Mouse (Mus musculus) embryonic facial prominence, embryonic 15.5 days (tissue): ENCODE measurements around the gene Foxj2. TPM values are rescaled to one million over a fixed set of nuclear protein-coding genes. Genes with fewer than 3 reads are reported as not detected.

Experiments used
- ATAC-seq: fragments of 200-750 bp; cut with Nextera tagmentation; 2 replicates; pipeline ENCODE4 v1.8.0; 2017; ENCODE audit warnings: low read depth, moderate TSS enrichment; ENCODE audit not compliant: insufficient number of reproducible peaks, low FRiP score, low TSS enrichment
- H3K27ac ChIP-seq: fragments of 300-500 bp; sonication (generic); replicated peaks from 2 replicates; pipeline ENCODE4 v1.5.1; 2015; ENCODE audit warnings: mild to moderate bottlenecking, inconsistent platforms
- H3K27me3 ChIP-seq: fragments of 300-500 bp; sonication (generic); 2 replicates; pipeline ENCODE4 v1.6.1; 2015; ENCODE audit warnings: inconsistent platforms
- H3K36me3 ChIP-seq: fragments of 300-500 bp; sonication (generic); 2 replicates; pipeline ENCODE4 v1.6.1; 2015; ENCODE audit warnings: mild to moderate bottlenecking, inconsistent platforms
- H3K4me1 ChIP-seq: fragments of 300-500 bp; sonication (generic); 2 replicates; pipeline ENCODE4 v1.6.1; 2015; ENCODE audit warnings: inconsistent platforms
- H3K4me2 ChIP-seq: fragments of 300-500 bp; sonication (generic); replicated peaks from 2 replicates; pipeline ENCODE4 v1.6.1; 2015; ENCODE audit warnings: mild to moderate bottlenecking, inconsistent platforms
- H3K4me3 ChIP-seq: fragments of 300-500 bp; sonication (generic); replicated peaks from 2 replicates; pipeline ENCODE4 v1.5.1; 2015; ENCODE audit warnings: mild to moderate bottlenecking, inconsistent platforms
- H3K9ac ChIP-seq: fragments of 300-500 bp; sonication (generic); 2 replicates; pipeline ENCODE4 v1.6.1; 2015; ENCODE audit warnings: inconsistent platforms
- H3K9me3 ChIP-seq: fragments of 300-500 bp; sonication (generic); replicated peaks from 2 replicates; pipeline ENCODE4 v1.6.1; 2016; ENCODE audit warnings: inconsistent platforms
- WGBS: fragments of 180-500 bp; shearing (Covaris S2); methylation state at CpG from one replicate; pipeline ENCODE4 v1.1.7; 2015; 5-methylcytosine and 5-hydroxymethylcytosine counted together
- polyA plus RNA-seq: library from polyadenylated mRNA; unstranded; fragments of >200 nt; fragmentation: Nextera tagmentation; extraction: Ambion mirVana; gene quantifications from 2 replicates; pipeline ENCODE4 v1.2.1, GENCODE M21; 2015

Gene Foxj2
- 7.4 and 8.3 TPM in 2 replicates for polyA plus RNA-seq

DNA sequence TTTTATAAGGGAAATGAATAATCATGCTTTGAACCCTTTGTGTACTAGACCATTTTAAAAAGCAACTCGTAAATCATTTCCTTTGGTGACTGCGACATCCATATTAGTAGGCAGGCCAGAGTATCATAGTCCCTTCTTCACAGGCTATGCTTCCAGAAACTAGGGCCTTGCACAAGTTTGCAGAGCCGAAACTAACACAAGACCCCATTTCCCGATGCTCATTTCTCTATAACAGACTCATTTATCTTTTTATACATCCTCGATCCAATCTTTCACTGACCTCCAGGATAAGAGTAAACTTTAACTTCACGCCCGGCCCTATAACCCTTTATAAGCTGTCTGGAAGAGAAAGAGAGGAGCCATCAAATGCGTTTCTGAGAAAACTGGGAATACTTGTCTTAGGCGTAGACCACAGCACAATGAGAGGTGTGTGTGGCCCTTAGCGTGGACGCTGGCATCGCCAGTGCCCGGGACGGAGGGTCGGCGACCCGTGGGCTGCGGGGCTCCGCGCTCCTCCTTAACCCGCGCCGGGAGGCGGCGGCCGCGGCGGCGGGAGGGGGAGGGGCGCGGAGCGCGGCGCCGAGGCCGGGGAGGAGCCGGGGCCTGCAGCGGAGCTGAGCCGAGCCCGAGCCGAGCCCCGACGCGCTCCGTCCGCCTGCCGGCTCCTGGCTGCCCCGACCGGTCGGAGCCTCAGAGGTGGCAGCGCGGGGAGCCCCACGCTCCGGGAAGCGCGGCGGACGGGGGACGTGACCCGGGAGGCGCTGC, at the start of gene Foxj2:
Foxj2 (plus strand) TSS at position 609 of the 765 bp plus-strand sequence.
- peak; percentile 90 for ATAC-seq
- WGBS = 1% methylated on average over 60 of the region's 61 CpGs
- Histone ChIP-seq H3K27ac (peak within 1 kb of the TSS; percentile 82), H3K4me2 (peak within 1 kb of the TSS; percentile 73), H3K9ac (peak within 1 kb of the TSS; percentile 94), H3K4me3 (peak within 1 kb of the TSS; percentile 89), H3K36me3 (no peaks in the 10 kb centered on the region), H3K9me3 (no peaks in the 10 kb centered on the region), H3K27me3 (no peaks in the 10 kb centered on the region), H3K4me1 (peaks cover 32% of the 10 kb centered on the region)

DNA sequence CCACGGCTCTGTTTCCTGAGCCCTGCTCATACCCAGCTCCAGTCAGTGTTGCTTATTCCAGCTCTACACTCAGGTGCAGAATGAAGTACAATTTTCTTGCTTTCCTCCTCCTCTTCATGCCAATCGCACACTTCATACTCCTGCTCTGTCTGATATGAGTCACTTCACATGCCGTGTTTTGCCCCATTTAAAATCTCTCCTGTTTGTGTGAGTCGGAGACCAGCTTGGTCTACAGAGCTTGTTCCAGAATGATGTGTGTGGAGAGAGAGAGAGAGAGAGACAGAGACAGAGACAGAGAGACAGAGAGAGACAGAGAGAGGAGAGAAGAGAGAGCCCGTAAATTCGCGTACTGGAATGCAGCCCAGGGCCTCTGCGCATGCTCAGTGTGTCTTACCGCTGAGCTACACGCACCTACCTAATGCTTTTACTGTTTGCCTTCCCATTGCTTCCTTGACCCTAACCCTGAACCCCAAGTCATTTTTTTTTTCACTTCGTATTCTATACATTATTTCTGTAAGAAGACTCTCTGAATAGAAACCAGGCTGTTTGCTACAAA, 48.9 kb upstream of the Foxj2 start:
- Histone ChIP-seq H3K9me3 (no peaks in the 10 kb centered on the region), H3K27me3 (no peaks in the 10 kb centered on the region), H3K9ac (no peak overlapping the region), H3K36me3 (no peaks in the 10 kb centered on the region), H3K27ac (no peak overlapping the region), H3K4me3 (no peak overlapping the region), H3K4me2 (no peak overlapping the region), H3K4me1 (no peaks in the 10 kb centered on the region)
- ATAC-seq = no peak
- WGBS = 87% methylated on average over 11 of the region's 11 CpGs

DNA sequence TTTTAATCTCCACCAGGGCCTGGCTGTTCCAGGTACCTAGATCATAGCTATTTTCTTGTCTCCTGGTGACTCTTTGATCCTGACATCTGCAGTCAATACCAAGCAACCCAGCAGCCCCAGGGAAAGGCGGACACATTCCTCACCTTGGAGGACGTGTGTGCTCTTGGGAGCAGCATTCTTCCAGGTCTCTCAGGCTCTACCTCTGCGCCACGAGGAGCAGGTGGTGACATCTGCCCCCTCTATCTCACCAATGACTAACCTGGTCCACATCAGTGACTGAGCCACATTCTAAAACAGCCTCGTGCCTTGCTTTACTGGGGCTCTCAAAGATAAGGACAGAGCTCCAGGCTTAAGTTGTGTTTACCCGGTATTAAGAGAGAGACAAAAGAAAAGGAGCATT, 47.0 kb upstream of the Foxj2 start:
- no peak overlapping the region for H3K4me3 ChIP-seq
- ATAC-seq = no peak
- no peaks in the 10 kb centered on the region for H3K36me3 ChIP-seq
- WGBS = 40% methylated on average over 6 of the region's 6 CpGs
- no peaks in the 10 kb centered on the region for H3K9me3 ChIP-seq
- no peak overlapping the region for H3K4me2 ChIP-seq
- no peak overlapping the region for H3K9ac ChIP-seq
- no peaks in the 10 kb centered on the region for H3K4me1 ChIP-seq
- H3K27ac ChIP-seq = no peak overlapping the region
- H3K27me3 ChIP-seq = no peaks in the 10 kb centered on the region

DNA sequence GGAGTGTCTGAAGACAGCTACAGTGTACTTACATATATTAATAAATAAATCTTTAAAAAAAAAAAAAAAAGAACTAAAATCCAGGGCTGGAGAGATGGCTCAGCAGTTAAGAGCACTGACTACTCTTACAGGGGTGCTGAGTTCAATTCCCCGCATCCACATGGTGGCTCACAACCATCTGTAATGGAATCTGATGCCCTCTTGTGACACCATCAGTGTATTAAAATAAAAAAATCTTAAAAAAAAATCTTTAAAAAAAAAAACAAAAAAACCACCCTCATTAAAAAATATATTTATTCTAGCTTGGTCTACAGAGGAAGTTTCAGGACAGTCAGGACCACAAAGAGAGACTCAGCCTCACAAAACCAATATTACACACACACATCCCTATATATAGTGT, 45.4 kb upstream of the Foxj2 start:
- WGBS = 94% methylated on average over 1 of the region's 1 CpGs
- Histone ChIP-seq H3K4me2 (no peak overlapping the region), H3K9me3 (no peaks in the 10 kb centered on the region), H3K4me3 (no peak overlapping the region), H3K4me1 (no peaks in the 10 kb centered on the region), H3K27ac (no peak overlapping the region), H3K9ac (no peak overlapping the region), H3K36me3 (no peaks in the 10 kb centered on the region), H3K27me3 (no peaks in the 10 kb centered on the region)
- no peak for ATAC-seq

DNA sequence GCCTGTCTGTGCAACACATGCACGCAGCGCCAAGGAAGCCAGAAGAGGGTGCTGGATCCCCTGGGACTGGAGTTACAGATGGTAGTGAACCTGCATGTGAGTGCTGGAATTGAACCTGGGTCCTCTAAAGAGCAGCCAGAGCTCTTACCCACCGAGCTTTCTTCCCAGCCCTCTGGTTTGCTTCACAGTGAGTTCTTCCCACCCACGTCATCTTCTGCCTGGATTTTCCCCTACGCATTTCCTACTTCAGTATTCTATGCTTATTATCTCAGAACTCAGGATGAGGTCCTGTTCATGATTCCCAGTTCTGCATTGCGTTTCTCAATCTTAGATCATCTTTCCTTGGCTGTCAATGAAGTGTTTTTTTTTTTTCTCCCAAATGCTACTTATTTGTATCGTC, 43.7 kb upstream of the Foxj2 start:
- 78% methylated on average over 7 of the region's 7 CpGs for WGBS
- no peaks in the 10 kb centered on the region for H3K4me1 ChIP-seq
- ATAC-seq = no peak
- no peaks in the 10 kb centered on the region for H3K27me3 ChIP-seq
- no peak overlapping the region for H3K27ac ChIP-seq
- no peak overlapping the region for H3K9ac ChIP-seq
- no peak overlapping the region for H3K4me2 ChIP-seq
- no peaks in the 10 kb centered on the region for H3K36me3 ChIP-seq
- no peaks in the 10 kb centered on the region for H3K9me3 ChIP-seq
- H3K4me3 ChIP-seq = no peak overlapping the region

DNA sequence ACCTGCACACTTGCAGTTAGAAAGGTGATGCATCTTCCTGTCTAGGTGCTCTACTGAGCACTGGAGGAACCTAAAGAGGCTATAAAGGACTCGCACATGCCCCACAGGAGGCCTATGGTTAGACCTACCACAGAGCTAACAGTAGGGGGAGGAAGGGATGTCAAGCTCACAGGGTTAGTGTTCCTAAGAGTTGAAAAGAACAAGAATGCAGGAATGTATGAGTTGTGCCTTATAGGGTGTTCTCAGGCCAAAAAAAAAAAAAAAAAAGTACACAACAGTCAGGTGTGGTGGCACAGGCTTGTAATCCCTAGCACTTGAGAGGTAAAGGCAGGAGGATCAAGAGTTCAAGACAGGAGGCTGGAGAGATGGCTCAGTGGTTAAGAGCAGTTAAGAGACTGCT, 39.8 kb upstream of the Foxj2 start:
- no peak overlapping the region for H3K27ac ChIP-seq
- H3K4me2 ChIP-seq = no peak overlapping the region
- no peaks in the 10 kb centered on the region for H3K36me3 ChIP-seq
- H3K9ac ChIP-seq = no peak overlapping the region
- no peaks in the 10 kb centered on the region for H3K4me1 ChIP-seq
- no peaks in the 10 kb centered on the region for H3K9me3 ChIP-seq
- H3K4me3 ChIP-seq = no peak overlapping the region
- H3K27me3 ChIP-seq = no peaks in the 10 kb centered on the region
- 50% methylated on average over 1 of the region's 1 CpGs for WGBS
- ATAC-seq = no peak

DNA sequence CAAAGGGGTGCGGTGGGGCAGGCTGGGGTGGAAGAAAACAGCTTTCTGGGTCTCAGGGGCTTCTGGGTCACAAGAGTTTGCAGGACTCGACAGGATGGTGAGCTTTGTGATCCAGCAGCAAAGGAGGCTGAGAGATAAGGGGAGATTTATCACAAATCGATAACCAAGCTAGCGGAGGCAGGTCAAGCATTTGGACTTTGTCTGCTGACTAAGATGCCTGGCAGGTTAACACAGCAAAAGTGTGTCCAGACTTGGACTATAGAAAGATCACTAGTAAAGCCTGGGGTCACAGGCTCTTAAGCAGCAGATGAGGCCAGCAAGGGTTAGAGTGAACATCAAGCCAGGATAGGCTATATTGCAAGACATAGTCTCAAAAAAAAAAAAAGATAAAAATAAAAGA, 38.5 kb upstream of the Foxj2 start:
- Histone ChIP-seq H3K27me3 (no peaks in the 10 kb centered on the region), H3K9ac (no peak overlapping the region), H3K4me3 (no peak overlapping the region), H3K4me2 (no peak overlapping the region), H3K9me3 (no peaks in the 10 kb centered on the region), H3K4me1 (no peaks in the 10 kb centered on the region), H3K27ac (no peak overlapping the region), H3K36me3 (no peaks in the 10 kb centered on the region)
- 71% methylated on average over 4 of the region's 4 CpGs for WGBS
- no peak for ATAC-seq

DNA sequence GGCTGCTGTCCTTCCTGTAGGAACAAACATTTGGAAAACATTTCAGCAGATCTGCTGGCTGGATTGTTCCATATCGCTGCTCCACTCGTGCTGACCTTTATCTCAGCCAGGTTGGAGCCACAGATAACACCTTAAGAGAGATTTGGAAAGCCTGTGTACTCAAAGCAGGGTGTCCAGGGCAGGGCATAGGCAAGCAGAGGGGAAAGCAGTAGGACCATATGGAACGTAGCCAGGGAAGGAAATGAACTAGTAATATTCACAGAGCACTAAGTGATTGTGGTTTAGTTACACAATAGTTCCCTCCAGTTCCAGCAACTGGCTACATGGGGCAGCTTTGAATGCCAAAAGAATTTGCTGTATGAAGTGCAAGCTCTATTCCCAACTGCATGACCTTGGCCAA, 37.5 kb upstream of the Foxj2 start:
- Histone ChIP-seq H3K4me3 (no peak overlapping the region), H3K36me3 (no peaks in the 10 kb centered on the region), H3K9ac (no peak overlapping the region), H3K9me3 (no peaks in the 10 kb centered on the region), H3K4me2 (no peak overlapping the region), H3K27me3 (no peaks in the 10 kb centered on the region), H3K27ac (no peak overlapping the region), H3K4me1 (no peaks in the 10 kb centered on the region)
- no peak for ATAC-seq
- WGBS = 65% methylated on average over 3 of the region's 3 CpGs

DNA sequence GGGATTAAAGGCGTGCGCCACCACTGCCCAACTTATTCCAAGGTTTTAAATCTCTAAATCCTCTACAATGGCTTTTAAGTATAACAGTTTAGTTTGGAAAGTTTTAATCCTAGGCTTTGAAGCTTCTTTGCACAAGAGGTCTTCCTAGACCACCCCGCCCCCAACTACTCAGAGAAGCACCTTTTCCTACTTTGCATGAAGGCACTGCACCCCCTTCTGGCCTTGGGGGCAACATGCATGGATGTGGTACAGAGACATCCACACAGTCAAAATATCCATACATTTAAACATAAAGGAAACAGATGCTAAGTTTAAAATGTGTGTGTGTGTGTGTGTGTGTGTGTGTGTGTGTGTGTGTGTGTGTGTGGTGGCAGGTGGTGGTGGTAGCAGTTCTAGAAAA, 34.8 kb upstream of the Foxj2 start:
- no peak for ATAC-seq
- 92% methylated on average over 3 of the region's 3 CpGs for WGBS
- Histone ChIP-seq H3K27me3 (no peaks in the 10 kb centered on the region), H3K4me2 (no peak overlapping the region), H3K4me1 (no peaks in the 10 kb centered on the region), H3K4me3 (no peak overlapping the region), H3K9ac (no peak overlapping the region), H3K36me3 (no peaks in the 10 kb centered on the region), H3K9me3 (no peaks in the 10 kb centered on the region), H3K27ac (no peak overlapping the region)

DNA sequence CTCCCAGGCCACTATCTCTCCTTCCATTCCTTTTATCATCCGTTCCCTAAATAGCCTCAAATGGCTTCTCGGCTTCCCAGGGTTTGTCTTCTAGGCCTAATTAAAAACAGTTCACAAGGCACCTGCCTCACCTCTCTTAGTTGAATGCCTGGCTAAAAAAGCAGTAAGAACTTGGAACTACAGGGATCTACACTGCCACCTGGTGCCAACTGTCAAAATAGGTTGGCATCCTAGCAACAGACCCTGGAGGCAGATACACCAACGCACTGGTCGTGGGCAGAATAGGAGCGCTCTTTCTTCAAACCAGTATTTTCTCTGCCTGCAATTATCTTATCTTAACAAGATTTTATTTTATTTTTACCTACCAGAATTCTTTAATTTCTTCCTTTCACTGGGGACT, 33.4 kb upstream of the Foxj2 start:
- no peak overlapping the region for H3K4me3 ChIP-seq
- H3K36me3 ChIP-seq = no peaks in the 10 kb centered on the region
- ATAC-seq = no peak
- no peak overlapping the region for H3K4me2 ChIP-seq
- no peaks in the 10 kb centered on the region for H3K4me1 ChIP-seq
- no peak overlapping the region for H3K9ac ChIP-seq
- 16% methylated on average over 5 of the region's 5 CpGs for WGBS
- no peaks in the 10 kb centered on the region for H3K9me3 ChIP-seq
- no peaks in the 10 kb centered on the region for H3K27me3 ChIP-seq
- H3K27ac ChIP-seq = no peak overlapping the region

DNA sequence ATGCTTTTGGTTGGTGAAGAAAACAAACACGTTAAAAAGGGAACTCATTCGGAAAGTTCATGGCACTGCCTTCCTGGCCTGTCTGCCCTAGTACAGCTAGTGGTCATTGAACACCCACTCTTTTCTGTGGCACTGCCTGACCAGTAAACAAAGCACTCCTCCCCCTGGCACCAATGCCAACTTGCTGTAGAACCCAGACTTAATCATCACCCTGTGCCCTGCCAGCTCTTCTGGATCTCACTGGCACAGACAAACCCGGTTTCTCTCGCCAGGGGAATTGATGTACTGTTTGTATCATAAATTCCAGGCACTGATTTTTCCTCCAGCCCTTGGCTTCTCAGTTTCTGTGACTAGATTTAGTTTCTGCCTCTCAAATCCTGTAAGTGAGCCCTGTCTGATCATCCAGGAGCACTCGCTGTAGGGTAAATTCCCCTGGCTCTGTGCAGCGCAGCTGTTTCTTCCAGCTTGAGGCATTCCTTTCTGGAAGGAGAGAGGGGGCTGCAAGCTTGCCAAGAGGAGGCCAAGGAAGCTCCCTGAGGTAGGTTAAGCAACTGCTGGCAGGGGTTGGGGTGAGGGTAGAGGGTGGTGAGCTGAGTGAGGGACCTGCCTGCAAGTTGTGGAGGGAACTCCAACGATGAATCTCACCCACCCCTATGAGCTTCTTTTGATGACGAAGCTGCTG, 24.3 kb upstream of the Foxj2 start:
- H3K4me2 ChIP-seq = no peak overlapping the region
- peak overlapping the region; percentile 68 for H3K27ac ChIP-seq
- H3K36me3 ChIP-seq = no peaks in the 10 kb centered on the region
- no peaks in the 10 kb centered on the region for H3K27me3 ChIP-seq
- H3K4me1 ChIP-seq = peaks cover 7% of the 10 kb centered on the region; the same call in 1 of the 2 replicates
- H3K9me3 ChIP-seq = no peaks in the 10 kb centered on the region
- ATAC-seq = no peak; the same call in 1 of the 2 replicates
- no peak overlapping the region for H3K9ac ChIP-seq
- no peak overlapping the region for H3K4me3 ChIP-seq
- 41% methylated on average over 8 of the region's 8 CpGs for WGBS
